Mouse (Mus musculus) heart, embryonic 16.5 days (tissue): Measurements from ENCODE around the gene Cd28. TPM values are rescaled to one million over a fixed set of nuclear protein-coding genes. Genes with fewer than 3 reads are reported as not detected.

ENCODE experiments used
- ATAC-seq: fragments of 200-750 bp; cut with Nextera tagmentation; replicated peaks from 2 replicates; pipeline ENCODE4 v1.8.0; 2017; ENCODE audit warnings: moderate number of reproducible peaks; ENCODE audit not compliant: insufficient read depth, low FRiP score; ENCODE audit errors: extremely low read depth
- H3K27ac ChIP-seq: fragments of 300-500 bp; sonication (generic); 2 replicates; pipeline ENCODE4 v1.5.1; 2014; ENCODE audit warnings: mild to moderate bottlenecking, low read length, control low read depth, moderate library complexity
- H3K27me3 ChIP-seq: fragments of 300-500 bp; sonication (generic); 2 replicates; pipeline ENCODE4 v1.6.1; 2014; ENCODE audit warnings: low read length, mixed read lengths; ENCODE audit not compliant: control insufficient read depth, insufficient read depth
- H3K36me3 ChIP-seq: fragments of 300-500 bp; sonication (generic); 2 replicates; pipeline ENCODE4 v1.6.1; 2014; ENCODE audit not compliant: control insufficient read depth, insufficient read depth
- H3K4me1 ChIP-seq: fragments of 300-500 bp; sonication (generic); 2 replicates; pipeline ENCODE4 v1.6.1; 2014; ENCODE audit warnings: low read length, mixed read lengths; ENCODE audit not compliant: control insufficient read depth, insufficient read depth
- H3K4me2 ChIP-seq: fragments of 300-500 bp; sonication (generic); 2 replicates; pipeline ENCODE4 v1.6.1; 2014; ENCODE audit warnings: low read depth, mild to moderate bottlenecking, control low read depth, low read length
- H3K4me3 ChIP-seq: fragments of 300-500 bp; sonication (generic); 2 replicates; pipeline ENCODE4 v1.5.1; 2014; ENCODE audit warnings: mild to moderate bottlenecking, control low read depth, low read length
- H3K9ac ChIP-seq: fragments of 300-500 bp; sonication (generic); 2 replicates; pipeline ENCODE4 v1.6.1; 2014; ENCODE audit warnings: low read length, control low read depth
- H3K9me3 ChIP-seq: fragments of 300-500 bp; sonication (generic); replicated peaks from 2 replicates; pipeline ENCODE4 v1.6.1; 2016; ENCODE audit warnings: low read length; ENCODE audit not compliant: control insufficient read depth
- WGBS: fragments of 180-500 bp; shearing (Covaris S2); extraction: QIAGEN DNeasy Blood & Tissue Kit; methylation state at CpG from one replicate; pipeline ENCODE4 v1.1.7; 2014; 5-methylcytosine and 5-hydroxymethylcytosine counted together
- polyA plus RNA-seq: library from polyadenylated mRNA; unstranded; fragments of >200 nt; fragmentation: Nextera tagmentation; extraction: Ambion mirVana; gene quantifications from 2 replicates; pipeline ENCODE4 v1.2.1, GENCODE M21; 2015

Cd28 gene
- 0.81 and 3.7 TPM in 2 replicates for polyA plus RNA-seq

DNA sequence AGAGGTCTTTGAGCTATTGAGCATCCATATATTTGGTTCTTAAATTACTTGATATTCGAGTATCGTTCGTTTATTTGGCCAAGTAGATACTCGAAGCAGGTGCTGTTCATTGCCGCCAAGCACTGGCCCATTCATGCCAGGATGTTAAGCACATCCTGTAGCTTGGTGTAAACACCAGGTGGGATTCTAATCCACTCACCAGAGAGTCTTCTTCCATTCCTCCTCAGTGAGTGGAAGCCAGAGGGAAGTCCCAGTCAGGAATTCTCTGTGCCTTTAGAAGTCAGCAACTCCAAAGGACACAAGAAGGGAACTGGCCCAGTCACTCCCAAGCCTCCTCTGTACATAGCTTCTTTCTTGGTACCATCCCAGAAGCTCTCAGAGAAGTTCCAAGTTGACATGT, at the start of gene Cd28:
TSS of gene Cd28 (plus strand) at position 234 of the 400 bp plus-strand sequence.
- no peak within 1 kb of the TSS; the same call in 1 of the 2 replicates for H3K4me2 ChIP-seq
- H3K9ac ChIP-seq: no peak within 1 kb of the TSS
- WGBS: 76% methylated on average over 5 of the region's 5 CpGs

DNA sequence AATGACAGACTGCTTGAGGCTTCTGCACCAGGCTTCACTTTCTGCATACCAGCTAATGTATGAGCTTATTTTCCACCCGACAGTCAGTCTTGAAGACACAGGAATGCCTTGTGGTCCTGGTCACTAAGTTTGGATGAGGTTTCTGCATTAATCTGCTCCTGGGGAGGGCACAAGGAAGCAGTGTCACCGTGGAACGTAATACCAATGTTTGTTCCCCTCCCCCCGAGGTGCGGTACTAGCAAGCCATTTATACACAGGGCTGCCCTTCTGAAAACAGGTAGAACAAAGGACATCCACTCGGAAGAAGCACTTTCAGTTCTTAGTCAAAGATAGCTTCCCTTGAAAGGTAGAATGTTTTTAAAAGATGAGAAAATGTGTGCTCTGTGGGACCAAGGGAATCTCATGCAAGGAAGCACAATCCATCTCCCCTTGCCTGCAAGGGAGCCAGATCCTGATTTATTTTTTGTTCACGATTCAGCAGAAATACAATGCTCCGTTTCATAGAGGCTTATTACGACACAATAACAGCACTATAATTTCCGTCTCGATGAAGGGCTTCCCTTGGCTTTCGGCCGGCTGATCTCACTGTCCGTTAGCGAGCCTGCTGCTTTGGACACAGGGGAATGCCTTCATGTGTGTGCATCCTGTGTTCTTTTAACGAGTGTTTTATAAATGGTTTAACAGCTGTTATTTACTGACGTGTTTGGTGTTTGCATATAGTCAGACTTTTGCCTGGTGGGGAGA, 48.6 kb upstream of the Cd28 start:
- H3K4me3 ChIP-seq: no peak overlapping the region; the same call in 1 of the 2 replicates
- H3K4me1 ChIP-seq: peaks cover 11% of the 10 kb centered on the region; the same call in 1 of the 2 replicates
- H3K9ac ChIP-seq: peak overlapping the region; percentile 54
- peak overlapping the region; percentile 68 for H3K27ac ChIP-seq
- ATAC-seq: peak; percentile 49
- 58% methylated on average over 17 of the region's 17 CpGs for WGBS
- no peaks in the 10 kb centered on the region for H3K27me3 ChIP-seq
- no peaks in the 10 kb centered on the region for H3K36me3 ChIP-seq
- peak overlapping the region; percentile 43 for H3K4me2 ChIP-seq
- no peaks in the 10 kb centered on the region for H3K9me3 ChIP-seq

More for the DNA sequence above, at the start of gene Cd28:
- H3K9me3 ChIP-seq: 0 out of 2 replicates have a peak, but pooled peaks cover 5% of the 10 kb centered on the region
- no peak within 1 kb of the TSS for H3K4me3 ChIP-seq
- ATAC-seq: no peak
- H3K4me1 ChIP-seq: peaks cover 11% of the 10 kb centered on the region
- H3K27ac ChIP-seq: peak within 1 kb of the TSS; percentile 73
- H3K36me3 ChIP-seq: no peaks in the 10 kb centered on the region
- H3K27me3 ChIP-seq: no peaks in the 10 kb centered on the region

DNA sequence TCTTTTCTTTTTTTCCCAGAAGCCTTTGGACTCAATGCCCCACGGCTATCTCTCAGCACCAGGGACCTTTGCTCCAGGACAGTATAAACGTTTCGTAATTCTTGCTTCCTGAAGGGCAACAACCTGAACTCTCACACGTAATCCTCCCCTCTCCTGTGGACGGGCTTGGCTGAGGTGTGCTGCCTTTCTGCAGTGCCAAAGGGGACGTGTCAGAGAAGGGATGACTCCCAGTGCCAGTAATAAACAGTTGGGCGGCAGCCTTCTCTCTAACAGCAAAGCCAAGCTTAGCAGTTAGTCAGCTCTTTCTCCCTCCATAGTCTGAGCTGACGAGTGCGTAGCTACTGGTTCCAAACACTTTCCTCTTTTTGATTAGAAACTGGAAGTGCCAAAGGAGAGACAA, 47.6 kb upstream of the Cd28 start:
- Histone ChIP-seq H3K27me3 (no peaks in the 10 kb centered on the region), H3K27ac (peak overlapping the region; percentile 59), H3K4me3 (no peak overlapping the region), H3K36me3 (no peaks in the 10 kb centered on the region), H3K9me3 (no peaks in the 10 kb centered on the region), H3K4me1 (peaks cover 11% of the 10 kb centered on the region; the same call in 1 of the 2 replicates), H3K4me2 (no peak overlapping the region), H3K9ac (no peak overlapping the region)
- 55% methylated on average over 9 of the region's 9 CpGs for WGBS
- ATAC-seq: no peak

GRCm38 (mm10) chr1:60669664-60670063, 46.9 kb upstream of the Cd28 start:
- no peak overlapping the region for H3K4me2 ChIP-seq
- 89% methylated on average over 2 of the region's 2 CpGs for WGBS
- no peak for ATAC-seq
- H3K36me3 ChIP-seq: no peaks in the 10 kb centered on the region
- H3K27me3 ChIP-seq: no peaks in the 10 kb centered on the region
- H3K9me3 ChIP-seq: no peaks in the 10 kb centered on the region
- H3K4me1 ChIP-seq: peaks cover 11% of the 10 kb centered on the region; the same call in 1 of the 2 replicates
- no peak overlapping the region for H3K27ac ChIP-seq
- no peak overlapping the region for H3K9ac ChIP-seq
- no peak overlapping the region for H3K4me3 ChIP-seq

DNA sequence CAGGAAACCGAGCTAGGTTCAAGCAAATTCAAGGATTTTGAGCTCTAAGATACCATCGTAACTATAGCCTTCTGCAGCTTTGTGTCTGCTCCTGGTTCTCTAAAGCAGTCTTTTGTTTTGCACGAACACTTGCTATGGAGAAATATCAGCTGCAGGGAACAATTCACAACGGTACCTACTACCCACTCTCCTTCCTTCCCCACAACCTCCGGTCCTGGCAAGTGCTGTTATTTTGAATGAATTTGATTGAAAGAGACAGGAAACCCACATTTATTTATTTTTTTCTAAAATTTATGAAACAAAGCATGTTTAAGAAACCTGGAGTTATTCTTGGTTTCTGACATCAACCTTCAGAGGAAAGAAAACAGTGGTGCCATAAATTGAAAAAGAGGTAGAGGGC, 46.4 kb upstream of the Cd28 start:
- no peak for ATAC-seq
- Histone ChIP-seq H3K27ac (no peak overlapping the region; the same call in 1 of the 2 replicates), H3K4me3 (no peak overlapping the region), H3K4me2 (no peak overlapping the region), H3K27me3 (no peaks in the 10 kb centered on the region), H3K9ac (no peak overlapping the region), H3K36me3 (no peaks in the 10 kb centered on the region), H3K4me1 (peaks cover 11% of the 10 kb centered on the region; the same call in 1 of the 2 replicates), H3K9me3 (no peaks in the 10 kb centered on the region)
- WGBS: 78% methylated on average over 5 of the region's 5 CpGs

- no peak overlapping the region for H3K4me3 ChIP-seq
- H3K9me3 ChIP-seq: no peaks in the 10 kb centered on the region
- no peak overlapping the region for H3K9ac ChIP-seq
- WGBS: 82% methylated on average over 4 of the region's 4 CpGs
- H3K27me3 ChIP-seq: no peaks in the 10 kb centered on the region
- H3K4me1 ChIP-seq: peaks cover 2% of the 10 kb centered on the region; the same call in 1 of the 2 replicates
- ATAC-seq: no peak
- H3K27ac ChIP-seq: no peak overlapping the region
- H3K4me2 ChIP-seq: no peak overlapping the region
- no peaks in the 10 kb centered on the region for H3K36me3 ChIP-seq
Observed at GRCm38 (mm10) chr1:60683766-60684165, 32.8 kb upstream of the Cd28 start.

- Histone ChIP-seq H3K36me3 (no peaks in the 10 kb centered on the region), H3K4me1 (no peaks in the 10 kb centered on the region), H3K9ac (no peak overlapping the region), H3K9me3 (no peaks in the 10 kb centered on the region), H3K27ac (no peak overlapping the region), H3K4me2 (no peak overlapping the region), H3K4me3 (no peak overlapping the region), H3K27me3 (no peaks in the 10 kb centered on the region)
- 76% methylated on average over 3 of the region's 3 CpGs for WGBS
- no peak for ATAC-seq
Observed at GRCm38 (mm10) chr1:60696115-60696895, 20.3 kb upstream of the Cd28 start.

GRCm38 (mm10) chr1:60702641-60703040, 14.0 kb upstream of the Cd28 start:
- peaks cover 3% of the 10 kb centered on the region; the same call in 1 of the 2 replicates for H3K4me1 ChIP-seq
- H3K9ac ChIP-seq: no peak overlapping the region
- 15% methylated on average over 2 of the region's 2 CpGs for WGBS
- no peaks in the 10 kb centered on the region for H3K27me3 ChIP-seq
- no peak overlapping the region for H3K4me3 ChIP-seq
- H3K9me3 ChIP-seq: no peaks in the 10 kb centered on the region
- H3K4me2 ChIP-seq: no peak overlapping the region
- no peak overlapping the region for H3K27ac ChIP-seq
- H3K36me3 ChIP-seq: no peaks in the 10 kb centered on the region
- ATAC-seq: no peak

DNA sequence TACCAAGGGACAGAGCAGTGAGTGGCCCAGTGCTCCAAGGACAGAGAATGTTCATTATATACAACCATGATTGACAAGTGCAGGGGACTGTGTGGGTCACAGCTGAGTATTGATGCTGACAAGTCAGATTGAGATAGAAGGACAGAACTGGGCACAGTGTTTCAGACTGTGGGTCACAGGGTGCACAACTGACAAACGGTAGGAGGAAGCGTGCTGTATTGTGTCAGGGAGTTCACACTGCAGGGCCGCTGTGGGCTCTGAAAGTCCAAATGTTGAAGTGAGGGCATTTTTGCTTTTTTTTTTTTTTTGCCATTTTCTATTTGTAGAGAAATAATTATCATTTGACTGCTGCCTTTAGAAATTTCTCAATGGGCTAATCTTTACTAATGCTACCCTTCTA, 3.4 kb upstream of the Cd28 start:
- Histone ChIP-seq H3K36me3 (no peaks in the 10 kb centered on the region), H3K4me1 (peaks cover 11% of the 10 kb centered on the region), H3K9ac (no peak overlapping the region), H3K9me3 (no peaks in the 10 kb centered on the region), H3K4me2 (no peak overlapping the region), H3K27ac (no peak overlapping the region), H3K4me3 (no peak overlapping the region), H3K27me3 (no peaks in the 10 kb centered on the region)
- ATAC-seq: no peak
- WGBS: 72% methylated on average over 3 of the region's 3 CpGs
